Mouse (Mus musculus) induced T-regulatory cell, adult 2 months (primary cell): ENCODE data around the gene Elavl3.
"Not testable (repeated sequence)": the region's sequence is repeated elsewhere in the genome, so short reads cannot be mapped to it uniquely, and the experiment has no call there.

Source experiments
- DNase-seq: peaks from one replicate; pipeline ENCODE4 v3.0.0-alpha.2; 2012; ENCODE audit warnings: low read depth

Elavl3 gene

GRCm38 (mm10) chr9:22051958-22052254, at the start of gene Elavl3:
TSS of gene Elavl3 (minus strand) at chr9:22052023.
- DNase-seq: peak; percentile 51

DNA sequence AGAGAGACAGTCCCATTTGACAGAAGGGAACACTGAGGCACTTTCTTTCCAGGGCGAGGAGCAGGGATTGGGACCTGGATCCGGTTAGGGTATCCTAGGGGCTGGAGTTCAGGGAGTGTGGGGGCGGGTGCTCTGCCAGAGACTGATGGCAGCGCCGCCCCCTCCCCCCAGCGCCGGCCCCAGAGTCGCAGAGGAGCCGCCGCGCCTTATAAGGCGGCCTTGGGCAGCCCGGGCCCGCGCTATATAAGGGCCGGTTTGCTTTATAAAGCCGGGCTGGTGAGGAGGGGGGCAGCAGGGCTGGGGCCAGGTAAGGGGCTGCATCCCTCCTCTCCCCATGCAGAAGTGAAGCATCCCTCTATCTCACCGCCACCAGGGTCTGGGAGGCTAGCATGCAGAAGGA, 48.1 kb upstream of the Elavl3 start:
- DNase-seq: no peak

DNA sequence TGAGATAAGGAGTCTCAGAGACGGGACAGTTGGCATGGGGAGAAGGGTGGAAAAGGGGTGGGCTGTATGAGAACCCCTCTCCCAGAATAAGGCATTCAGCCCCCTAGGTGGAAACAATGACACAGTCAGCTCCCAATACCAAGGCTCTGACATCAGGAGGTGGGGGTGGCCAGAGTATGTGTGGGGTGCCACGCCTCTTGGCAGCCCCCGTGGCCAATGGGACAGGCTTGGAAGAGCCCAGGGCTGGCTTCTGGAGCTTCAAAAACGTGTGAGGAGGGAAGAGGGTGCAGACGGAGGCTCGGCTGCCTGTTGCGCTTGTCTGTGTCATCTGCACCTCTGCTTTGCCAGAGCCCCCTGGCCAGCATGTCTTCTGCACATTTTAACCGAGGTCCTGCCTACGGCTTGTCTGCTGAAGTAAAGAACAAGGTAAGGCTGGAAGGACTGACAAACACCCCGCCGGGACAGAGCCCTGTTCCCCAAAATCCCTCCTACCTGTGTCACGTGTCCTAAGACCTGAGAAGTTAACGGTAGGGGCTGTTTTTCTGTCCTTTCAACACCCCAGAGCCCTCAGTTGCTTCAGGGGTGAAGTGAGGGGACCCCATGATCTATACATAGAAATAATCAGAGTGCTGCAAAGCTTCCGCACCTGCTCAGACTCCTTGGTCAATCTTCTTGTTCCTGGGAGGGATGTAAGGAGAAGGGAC, 47.3 kb upstream of the Elavl3 start, which contains the start of gene Cnn1:
TSS of gene Cnn1 (plus strand) at position 224 of the 704 bp plus-strand sequence.
- DNase-seq: peak; percentile 15

DNA sequence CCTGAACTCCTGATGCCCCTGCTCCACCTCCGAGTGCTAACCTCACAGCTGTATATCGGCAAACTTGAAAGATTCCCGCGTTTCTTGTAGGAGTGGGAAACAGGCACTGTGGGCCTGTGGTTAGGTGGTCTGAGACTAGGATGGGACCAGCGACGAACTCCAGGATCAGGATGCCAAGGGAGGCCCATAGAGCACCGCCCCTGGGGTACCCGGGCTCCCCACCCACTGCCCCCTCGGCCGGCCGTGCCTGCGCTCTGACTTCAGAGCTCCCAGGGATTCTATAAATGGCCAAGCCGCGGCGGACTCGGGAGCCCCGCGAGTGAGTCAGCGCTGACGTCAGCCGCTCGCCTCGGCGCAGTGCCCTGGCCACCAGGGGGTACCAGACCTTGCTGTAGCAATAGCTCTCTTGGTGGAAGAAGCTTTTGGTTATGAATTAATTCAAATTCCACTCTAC, 44.1 kb upstream of the Elavl3 start:
- peak; percentile 87 for DNase-seq

DNA sequence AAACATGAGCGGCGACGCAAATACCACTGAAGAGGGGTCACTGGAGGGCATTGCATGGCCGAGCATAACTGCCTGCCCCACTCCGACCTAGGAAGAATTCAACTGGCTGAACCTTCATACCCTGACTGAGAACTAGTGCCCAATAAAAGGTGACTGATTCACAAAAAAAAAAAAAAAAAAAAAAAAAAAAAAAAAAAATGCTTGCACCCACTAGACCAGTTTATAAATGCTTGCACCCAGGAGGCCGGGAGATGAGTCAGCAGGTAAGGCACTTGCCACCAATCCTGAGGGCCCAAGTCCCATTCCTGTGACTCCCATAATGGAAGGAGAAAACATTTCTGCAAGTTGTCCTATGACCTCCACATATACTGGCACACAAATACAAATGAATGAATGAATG, 40.9 kb upstream of the Elavl3 start:
- DNase-seq: no peak

GRCm38 (mm10) chr9:22089986-22090385, 38.2 kb upstream of the Elavl3 start:
- no peak for DNase-seq

DNA sequence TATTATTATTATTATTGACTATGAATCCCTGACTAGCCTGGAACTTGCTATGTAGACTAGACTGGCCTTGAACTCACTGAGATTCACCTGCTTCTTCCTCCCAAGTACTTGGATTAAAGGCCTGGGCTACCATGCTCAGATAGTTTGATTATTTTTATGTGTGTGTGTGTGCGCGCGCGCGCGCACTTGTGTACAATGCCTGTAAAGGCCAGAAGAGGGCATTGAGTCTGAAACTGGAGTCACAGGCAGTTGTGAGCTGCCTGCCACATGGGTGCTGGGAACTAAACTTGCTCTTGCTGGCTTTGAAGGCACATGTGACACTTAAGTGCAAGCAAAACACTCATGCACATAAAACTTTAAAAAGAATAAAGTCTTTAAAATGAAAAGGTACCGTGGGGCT, 37.5 kb upstream of the Elavl3 start:
- no peak for DNase-seq

DNA sequence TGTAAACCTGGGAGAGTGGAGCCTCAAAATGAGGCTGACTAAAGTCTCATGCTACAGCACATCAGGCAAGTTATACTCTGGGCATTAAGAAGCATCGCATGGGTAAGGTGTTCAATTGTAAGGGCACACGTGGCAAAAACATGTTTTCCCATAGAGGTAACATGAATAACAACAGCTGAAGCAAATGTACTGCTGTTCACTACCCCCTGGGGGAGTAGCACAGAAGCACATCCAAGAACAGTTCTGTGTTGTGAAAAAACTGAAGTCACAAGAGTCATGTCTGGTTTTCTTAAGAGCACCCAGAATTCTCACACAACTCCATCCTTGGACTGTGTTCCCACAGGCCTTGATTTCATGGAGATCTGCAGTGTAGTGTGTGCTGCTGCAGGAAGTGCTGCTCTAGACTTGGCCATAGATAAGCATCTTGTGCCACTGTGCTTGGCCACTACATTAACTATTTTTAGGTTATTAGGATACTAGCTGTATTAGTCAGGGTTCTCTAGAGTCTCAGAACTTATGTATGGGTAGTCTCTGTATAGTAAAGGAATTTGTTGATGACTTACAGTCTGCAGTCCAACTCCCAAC, 35.3 kb upstream of the Elavl3 start:
- peak; percentile 17 for DNase-seq

- DNase-seq: no peak
Observed at GRCm38 (mm10) chr9:22086012-22086411, 34.2 kb upstream of the Elavl3 start.

- DNase-seq: peak; percentile 98
Observed at GRCm38 (mm10) chr9:22085022-22085834, 33.4 kb upstream of the Elavl3 start, which contains the start of gene Ecsit. TSS of gene Ecsit (minus strand) at chr9:22085438.

DNA sequence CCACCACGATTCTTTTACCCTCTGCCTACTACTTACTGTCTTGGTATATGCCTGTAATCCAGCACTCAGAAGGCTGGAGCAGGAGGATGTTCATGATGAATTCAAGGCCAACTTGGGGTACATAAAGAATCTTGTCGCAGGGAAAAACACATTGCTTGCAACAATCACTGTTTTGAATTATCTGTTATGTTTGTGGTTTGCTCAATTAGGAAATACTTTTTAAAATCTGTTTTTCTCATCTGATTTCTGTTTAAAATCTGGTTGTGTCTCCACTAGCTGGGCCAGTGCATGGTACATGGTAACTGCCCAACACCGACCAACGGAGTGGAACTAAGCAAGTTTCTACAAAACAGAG, 32.8 kb upstream of the Elavl3 start:
- DNase-seq: no peak

DNA sequence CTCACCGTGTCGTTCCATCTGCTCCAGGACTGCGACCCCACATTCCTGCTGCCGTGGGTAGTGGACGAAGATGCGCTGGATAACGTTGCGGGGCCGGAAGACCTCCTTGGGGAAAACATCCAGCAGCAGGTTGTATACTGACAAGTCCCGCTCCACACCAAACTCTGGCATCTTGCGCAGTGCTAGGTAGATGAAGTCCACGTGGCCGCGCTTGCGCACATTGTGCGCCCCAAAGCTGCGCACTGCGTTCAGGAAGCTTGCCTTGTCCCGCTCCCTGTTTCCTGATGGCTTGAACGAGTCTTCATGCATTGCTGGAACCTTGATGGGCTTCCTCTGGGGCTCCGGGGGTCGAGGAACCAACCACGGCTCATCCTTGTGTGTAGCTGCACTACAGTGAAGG, 24.4 kb upstream of the Elavl3 start:
- no peak for DNase-seq

DNA sequence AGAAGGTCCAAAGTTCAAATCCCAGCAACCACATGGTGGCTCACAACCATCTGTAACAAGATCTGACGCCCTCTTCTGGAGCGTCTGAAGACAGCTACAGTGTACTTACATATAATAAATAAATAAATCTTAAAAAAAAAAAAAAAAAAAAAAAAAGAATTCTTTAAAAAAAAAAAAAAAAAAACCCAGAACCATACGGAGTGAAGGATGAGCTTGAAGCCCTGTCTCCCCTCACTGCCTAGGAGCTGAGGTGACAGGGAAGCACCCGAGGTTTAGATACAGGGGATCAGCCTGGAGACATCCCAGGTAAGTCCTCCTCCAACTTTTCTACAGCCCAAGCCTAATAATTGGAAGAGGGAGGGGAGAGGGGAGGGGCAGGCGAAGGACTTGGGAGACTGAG, 24.0 kb upstream of the Elavl3 start:
- not testable (repeated sequence) for DNase-seq

DNA sequence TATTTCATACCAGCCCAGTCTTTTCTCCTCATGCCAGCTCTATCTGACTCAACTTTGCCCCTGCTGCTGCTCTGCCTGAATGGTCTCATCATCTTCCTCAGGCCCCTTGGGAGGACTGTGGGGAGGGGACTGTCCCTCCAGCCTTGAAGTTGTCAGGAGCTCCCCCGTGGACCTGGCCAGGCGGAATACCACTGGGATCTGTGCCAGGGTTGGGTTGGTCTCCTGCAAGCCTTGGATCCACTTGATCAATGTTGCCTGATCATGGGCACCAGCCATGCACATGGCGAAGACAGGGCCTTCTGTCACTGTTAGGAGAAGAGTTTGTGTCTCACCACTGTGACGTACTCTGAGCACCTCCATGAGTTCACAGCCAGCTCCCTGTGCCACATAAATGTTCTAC, 20.5 kb upstream of the Elavl3 start:
- DNase-seq: no peak

GRCm38 (mm10) chr9:22070791-22071573, 19.2 kb upstream of the Elavl3 start, which contains the start of the genes Gm49318 and Zfp653:
TSS of gene Gm49318 (minus strand) at chr9:22071259.
TSS of gene Zfp653 (minus strand) at chr9:22071376.
- DNase-seq: peak; percentile 97

DNA sequence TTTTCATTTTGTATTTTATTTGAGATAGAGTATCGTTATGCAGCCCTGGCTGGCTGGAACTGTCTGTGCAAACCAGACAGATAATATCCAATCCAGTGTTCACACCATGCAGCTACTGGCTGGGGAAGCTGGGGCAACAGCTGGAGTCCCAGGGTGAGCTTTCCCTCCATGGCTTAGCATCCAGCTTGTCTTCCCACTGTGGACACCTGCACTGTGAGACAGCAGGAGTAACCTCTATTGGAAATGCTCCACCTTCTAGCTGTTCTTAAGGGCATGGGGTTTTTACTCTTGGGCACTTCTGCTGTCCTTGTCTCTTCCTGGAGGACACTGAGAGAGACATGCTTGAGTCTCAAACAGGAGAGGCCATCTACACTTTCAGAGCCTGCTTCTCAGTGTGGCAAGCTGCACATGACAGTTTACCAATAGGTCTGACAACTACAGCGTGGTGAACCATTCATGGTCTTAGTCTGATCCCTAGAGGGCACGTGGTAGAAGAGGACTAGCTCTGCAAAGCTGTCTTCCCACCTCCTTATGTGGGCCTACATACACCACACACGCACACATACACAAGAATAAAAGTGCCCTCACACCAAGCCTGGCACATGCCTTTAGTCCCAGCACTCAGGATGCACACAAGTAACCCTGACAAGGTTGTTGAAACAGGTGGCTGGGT, 18.2 kb upstream of the Elavl3 start:
- DNase-seq: no peak

- no peak for DNase-seq
Observed at GRCm38 (mm10) chr9:22067195-22067594, 15.4 kb upstream of the Elavl3 start.

GRCm38 (mm10) chr9:22066433-22066832, 14.6 kb upstream of the Elavl3 start:
- DNase-seq: peak; percentile 73

GRCm38 (mm10) chr9:22065642-22066041, 13.8 kb upstream of the Elavl3 start:
- DNase-seq: no peak

GRCm38 (mm10) chr9:22064341-22064740, 12.5 kb upstream of the Elavl3 start:
- DNase-seq: no peak

DNA sequence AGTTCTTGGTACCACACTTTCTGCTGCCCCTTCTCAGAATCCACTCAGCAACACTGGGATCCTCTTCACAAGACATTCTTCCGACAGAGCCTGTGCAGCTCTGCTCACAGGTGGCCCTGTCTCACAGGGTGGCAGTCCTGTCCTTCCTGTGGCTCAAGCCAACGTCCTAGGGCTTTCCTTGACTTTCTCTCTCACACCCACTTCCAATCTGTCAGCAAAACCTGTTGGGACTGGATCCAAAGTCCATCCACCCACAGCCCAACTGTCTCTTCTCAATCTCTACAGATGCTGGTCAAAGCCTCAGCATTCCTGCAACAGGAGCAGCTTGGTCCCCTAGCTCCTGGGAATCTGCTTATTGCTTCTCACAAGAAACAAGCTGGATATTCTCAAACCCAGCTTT, 9.5 kb upstream of the Elavl3 start:
- DNase-seq: no peak

DNA sequence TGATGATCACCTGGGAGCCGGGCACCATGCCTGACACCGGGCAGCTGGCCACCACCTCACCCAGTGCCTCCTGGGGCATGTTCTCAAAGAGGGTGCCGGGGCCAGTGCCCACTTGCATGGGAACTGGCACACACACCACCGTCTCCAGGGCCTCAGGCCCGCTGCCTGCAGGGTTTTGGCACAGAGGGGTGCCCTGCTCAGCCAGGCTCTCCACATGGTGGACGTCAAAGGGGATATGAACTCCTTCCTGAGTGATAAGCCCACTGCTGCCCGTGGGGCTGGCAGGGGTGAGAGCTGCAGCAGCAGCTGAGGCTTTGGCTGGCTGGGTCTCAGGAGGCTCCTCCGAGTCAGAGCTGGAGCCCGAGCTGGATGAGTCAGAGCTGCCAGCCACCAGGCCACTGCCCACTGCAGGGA, 6.2 kb upstream of the Elavl3 start:
- no peak for DNase-seq
